Mouse (Mus musculus) monocyte, adult 5-6 weeks (primary cell): Measurements from ENCODE around the gene Gja8. TPM values are rescaled to one million over a fixed set of nuclear protein-coding genes. Genes with fewer than 3 reads are reported as not detected.

Experiments
- ATAC-seq: fragments of 153-309, 156-312 bp; replicated peaks from 2 replicates; pipeline ENCODE4 v1.8.0; 2017; ENCODE audit warnings: mild to moderate bottlenecking; ENCODE audit not compliant: low TSS enrichment, insufficient number of reproducible peaks, severe bottlenecking, poor library complexity, low FRiP score
- total RNA-seq: library from RNA; stranded (forward); fragments of 200-1000, 200-491, 200-594 nt; gene quantifications from 3 replicates; pipeline ENCODE4 v1.2.3, GENCODE M21; 2017

Gja8 gene
- total RNA-seq, 1 experiment from 2014 or later, result not detected

- no peak for ATAC-seq
Measured at GRCm38 (mm10) chr3:96882061-96882849, 43.6 kb downstream of the Gja8 start.

- ATAC-seq, result no peak
Measured at GRCm38 (mm10) chr3:96881557-96881956, 44.3 kb downstream of the Gja8 start.

- no peak for ATAC-seq
Measured at GRCm38 (mm10) chr3:96880385-96880784, 45.4 kb downstream of the Gja8 start.

GRCm38 (mm10) chr3:96879536-96879935, 46.3 kb downstream of the Gja8 start:
- ATAC-seq, result no peak

- ATAC-seq, result no peak
Measured at GRCm38 (mm10) chr3:96874808-96875571, 50.8 kb downstream of the Gja8 start.

GRCm38 (mm10) chr3:96872501-96872900, 53.3 kb downstream of the Gja8 start:
- ATAC-seq, result no peak

- ATAC-seq, result no peak
Measured at GRCm38 (mm10) chr3:96871070-96871469, 54.8 kb downstream of the Gja8 start.

GRCm38 (mm10) chr3:96870270-96870669, 55.5 kb downstream of the Gja8 start:
- no peak for ATAC-seq

GRCm38 (mm10) chr3:96869091-96869490, 56.7 kb downstream of the Gja8 start:
- no peak for ATAC-seq

- no peak for ATAC-seq
Measured at GRCm38 (mm10) chr3:96868566-96868965, 57.3 kb downstream of the Gja8 start.

- ATAC-seq, result no peak
Measured at GRCm38 (mm10) chr3:96867863-96868262, 58.0 kb downstream of the Gja8 start.

Other genes with a start within 250 kb of the Gja8 start
- gene Pias3, start 229.6 kb downstream of the Gja8 start, total RNA-seq, result 6.2 to 29.1 TPM (median 14.9 TPM) in 3 replicates
- gene Nudt17, start 217.5 kb downstream of the Gja8 start, total RNA-seq, result 0.57 to 2.7 TPM in 2 of 3 replicates, not detected in the other
- gene Polr3c, start 198.4 kb downstream of the Gja8 start, total RNA-seq, result 39.3 to 48.7 TPM (median 39.7 TPM) in 3 replicates
- gene Rnf115, start 198.4 kb downstream of the Gja8 start, total RNA-seq, result 118 to 123 TPM (median 119 TPM) in 3 replicates
- 0.39 TPM in 1 of 3 replicates, not detected in the others for gene Pdzk1, start 96.7 kb downstream of the Gja8 start, total RNA-seq
- 1.3 to 22.5 TPM (median 7.6 TPM) in 3 replicates for gene Cd160, start 96.7 kb downstream of the Gja8 start, total RNA-seq
- not detected in 3 replicates for gene Gja5, start 21.3 kb downstream of the Gja8 start, total RNA-seq
- gene Gpr89, start 20.7 kb downstream of the Gja8 start, total RNA-seq, result 3.7 to 12.8 TPM (median 10.0 TPM) in 3 replicates
- 17.2 to 25.0 TPM (median 18.9 TPM) in 3 replicates for gene Acp6, start 232.8 kb upstream of the Gja8 start, total RNA-seq